Mouse (Mus musculus) bone marrow, adult 2 months (tissue): Measurements from ENCODE around the gene Dok5.

Experiments
- CTCF ChIP-seq: fragments of 200-500 bp; IDR thresholded peaks from 2 replicates; pipeline ENCODE4 v1.5.1; 2011; ENCODE audit warnings: low read length, control low read depth; ENCODE audit not compliant: control insufficient read depth, insufficient read depth
- POLR2A ChIP-seq: fragments of 200-500 bp; IDR thresholded peaks from 2 replicates; pipeline ENCODE4 v1.6.1; 2011; ENCODE audit warnings: low read depth, mild to moderate bottlenecking, control low read depth, low read length, borderline replicate concordance; ENCODE audit not compliant: control insufficient read depth

GRCm38 (mm10) chr2:170752191-170752850 lies 20.7 kb downstream of the Dok5 start:
- no peak for TF ChIP-seq POLR2A
- no peak for TF ChIP-seq CTCF
